Mouse (Mus musculus) heart, adult 2 months (tissue): ENCODE data around the gene Ppil6. TPM values are rescaled to one million over a fixed set of nuclear protein-coding genes. Genes with fewer than 3 reads are reported as not detected.

Experiments
- DNase-seq, 2 experiments: peaks; one replicate each; pipeline ENCODE4 v3.0.0; 2021
- H3K27ac ChIP-seq: fragments of 200-600 bp; 2 replicates; pipeline ENCODE4 v1.8.1; 2022
- H3K27me3 ChIP-seq: fragments of 200-500 bp; 2 replicates; pipeline ENCODE4 v1.6.1; 2012; ENCODE audit warnings: mild to moderate bottlenecking, low read length, inconsistent platforms, mixed read lengths; ENCODE audit not compliant: control insufficient read depth, insufficient read depth
- H3K36me3 ChIP-seq: fragments of 200-500 bp; 2 replicates; pipeline ENCODE4 v1.6.1; 2012; ENCODE audit warnings: low read length, inconsistent platforms; ENCODE audit not compliant: control insufficient read depth, insufficient read depth
- H3K4me1 ChIP-seq: fragments of 200-500 bp; 2 replicates; pipeline ENCODE4 v1.6.1; 2011; ENCODE audit warnings: low read length; ENCODE audit not compliant: control insufficient read depth, insufficient read depth
- H3K4me3 ChIP-seq: fragments of 200-600 bp; 2 replicates; pipeline ENCODE4 v1.8.1; 2022
- H3K79me2 ChIP-seq: fragments of 200-500 bp; replicated peaks from 2 replicates; pipeline ENCODE4 v1.6.1; 2012; ENCODE audit warnings: mild to moderate bottlenecking, inconsistent platforms, low read length, moderate library complexity, mixed read lengths; ENCODE audit not compliant: control insufficient read depth, insufficient read depth
- H3K9ac ChIP-seq: fragments of 200-500 bp; 2 replicates; pipeline ENCODE4 v1.6.1; 2012; ENCODE audit warnings: low read depth, mild to moderate bottlenecking, control low read depth, inconsistent platforms, low read length, mixed read lengths
- CTCF ChIP-seq: fragments of 200-600 bp; IDR thresholded peaks from 2 replicates; pipeline ENCODE4 v1.8.1; 2022; ENCODE audit warnings: antibody characterized with exemption, mild to moderate bottlenecking, moderate library complexity
- EP300 ChIP-seq: fragments of 200-500 bp; IDR thresholded peaks from 2 replicates; pipeline ENCODE4 v1.6.1; 2011; ENCODE audit warnings: low read depth, low read length, control low read depth; ENCODE audit not compliant: insufficient read depth
- POLR2A ChIP-seq: fragments of 200-500 bp; IDR thresholded peaks from 2 replicates; pipeline ENCODE4 v1.6.1; 2011; ENCODE audit warnings: mild to moderate bottlenecking, low read depth, low read length, control low read depth; ENCODE audit not compliant: insufficient read depth
- WGBS: fragments of 180-500 bp; shearing (Covaris S2); methylation state at CpG from one replicate; pipeline ENCODE4 v1.1.7; 2018; 5-methylcytosine and 5-hydroxymethylcytosine counted together
- intact Hi-C: fragments of 180-260 bp; cut with DNase I; formaldehyde crosslinking; loops from one replicate; pipeline ENCODE4 v1.15.1; 2025
- long read RNA-seq: library from polyadenylated mRNA; stranded (forward); transcript quantifications from one replicate; pipeline ENCODE4 v2.0.0, GENCODE M21; 2021
- polyA plus RNA-seq: library from polyadenylated mRNA; depleted of rRNA; stranded (reverse); fragments of >200 nt; gene quantifications from 2 replicates; pipeline ENCODE4 v1.2.3, GENCODE M21; 2012; rRNA removed
- total RNA-seq, 2 experiments: library from RNA; stranded (reverse); gene quantifications; 2 replicates each; pipeline ENCODE4 v1.2.3; 2021

Ppil6 gene
- total RNA-seq = 1 to 10 TPM in 1 of 2 experiments, under 1 TPM in 1; 0.84 to 1.7 TPM
- 0.59 and 1.2 TPM in 2 replicates for polyA plus RNA-seq
- long read RNA-seq, partial matches to known transcripts = 1 of 2 reads
- long read RNA-seq, other reads (novel, unspliced or antisense) = 0 of 2 reads

- Histone ChIP-seq H3K4me3 (peak within 1 kb of the TSS; percentile 75), H3K79me2 (no peaks in the 10 kb centered on the region; the same call in 1 of the 2 replicates), H3K9ac (peak within 1 kb of the TSS; percentile 78), H3K27ac (peak within 1 kb of the TSS; percentile 87), H3K36me3 (no peaks in the 10 kb centered on the region), H3K27me3 (no peaks in the 10 kb centered on the region), H3K4me1 (peaks cover 7% of the 10 kb centered on the region)
- TF ChIP-seq EP300 (no peak), POLR2A (peak; percentile 87), CTCF (peak; percentile 25)
- peak; percentile 96 to 98 for DNase-seq
- WGBS = under 1% methylated on average over 50 of the region's 50 CpGs
- intact Hi-C loops = loop anchor here (1.0 kb wide), 1 partner anchor 40 kb away; the partner anchor contains the start of gene Zbtb24
These were observed at the start of gene Ppil6, which contains the start of gene Smpd2 for GRCm38 (mm10) chr10:41489708-41490517. Gene Ppil6, plus strand, starts transcription at chr10:41490439. Gene Smpd2, minus strand, starts transcription at chr10:41490369.

DNA sequence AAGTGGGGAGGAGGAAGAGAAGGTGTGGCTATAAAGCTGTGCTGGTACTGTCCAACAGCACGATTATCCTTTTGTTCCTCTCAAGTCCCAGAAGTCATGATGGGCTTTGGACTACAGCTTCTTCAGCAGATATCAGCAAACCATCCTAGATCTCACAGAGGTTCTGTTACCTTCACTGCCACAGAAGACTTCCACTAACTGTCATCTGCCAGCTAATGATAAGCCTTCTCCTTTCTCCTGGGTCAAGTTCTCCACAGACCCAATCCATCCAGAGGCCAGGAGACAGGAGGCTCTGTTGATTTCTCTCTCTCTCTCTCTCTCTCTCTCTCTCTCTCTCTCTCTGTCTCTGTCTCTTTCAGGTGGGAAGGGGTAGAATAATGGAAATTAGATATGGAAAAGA lies 42.0 kb upstream of the Ppil6 start:
- peaks cover 2% of the 10 kb centered on the region; the same call in 1 of the 2 replicates for H3K4me1 ChIP-seq
- WGBS = 47% methylated on average over 1 of the region's 1 CpGs
- H3K9ac ChIP-seq = no peak overlapping the region
- DNase-seq = no peak
- intact Hi-C loops = no loop called here
- H3K27ac ChIP-seq = no peak overlapping the region
- no peaks in the 10 kb centered on the region for H3K79me2 ChIP-seq
- no peak overlapping the region for H3K4me3 ChIP-seq
- H3K36me3 ChIP-seq = no peaks in the 10 kb centered on the region
- TF ChIP-seq POLR2A = no peak
- no peak for TF ChIP-seq CTCF
- no peak for TF ChIP-seq EP300
- no peaks in the 10 kb centered on the region for H3K27me3 ChIP-seq

DNA sequence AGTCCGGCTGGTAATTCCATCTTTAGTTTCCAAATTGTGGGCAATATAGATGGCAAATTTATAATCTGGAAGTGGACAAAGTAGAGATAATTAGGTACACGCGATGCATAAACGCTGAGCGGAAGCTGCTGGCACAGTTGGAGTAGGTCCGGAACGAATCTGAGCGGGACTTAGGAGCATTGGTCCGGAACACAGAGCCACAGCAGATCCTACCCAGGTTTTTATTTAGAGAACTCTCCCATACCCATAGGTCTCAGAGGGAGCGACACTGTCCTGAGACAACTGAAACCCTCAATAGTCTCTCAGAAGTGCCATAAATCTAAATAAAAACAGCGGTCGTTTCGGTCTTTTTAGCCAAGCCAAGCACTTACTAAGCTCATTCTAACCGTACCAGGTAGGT lies 40.6 kb upstream of the Ppil6 start:
- H3K36me3 ChIP-seq = no peaks in the 10 kb centered on the region
- H3K4me1 ChIP-seq = peaks cover 2% of the 10 kb centered on the region; the same call in 1 of the 2 replicates
- TF ChIP-seq EP300 (no peak), POLR2A (no peak), CTCF (no peak)
- peak overlapping the region; percentile 90 for H3K27ac ChIP-seq
- no peak for DNase-seq
- intact Hi-C loops = loop anchor here (1.0 kb wide), 2 partner anchors 28 to 41 kb away; partner anchors contain the start of genes Ppil6 and Smpd2
- no peaks in the 10 kb centered on the region for H3K27me3 ChIP-seq
- WGBS = 7% methylated on average over 14 of the region's 14 CpGs
- H3K4me3 ChIP-seq = peak overlapping the region; percentile 81
- no peaks in the 10 kb centered on the region for H3K79me2 ChIP-seq
- peak overlapping the region; percentile 64 for H3K9ac ChIP-seq

- Histone ChIP-seq H3K27me3 (no peaks in the 10 kb centered on the region), H3K4me3 (peak within 1 kb of the TSS; percentile 81), H3K4me1 (peaks cover 2% of the 10 kb centered on the region; the same call in 1 of the 2 replicates), H3K27ac (peak within 1 kb of the TSS; percentile 90), H3K36me3 (no peaks in the 10 kb centered on the region), H3K9ac (peak within 1 kb of the TSS; percentile 96), H3K79me2 (no peaks in the 10 kb centered on the region)
- DNase-seq = peak; percentile 96
- TF ChIP-seq POLR2A (peak; percentile 92), EP300 (0 out of 2 replicates have a peak, but pooled peaks have one; percentile 51), CTCF (no peak)
- WGBS = under 1% methylated on average over 49 of the region's 49 CpGs
- intact Hi-C loops = loop anchor here (1.0 kb wide), 2 partner anchors 27 to 40 kb away; partner anchors contain the start of genes Ppil6 and Smpd2
These were observed 40.0 kb upstream of the Ppil6 start, which contains the start of gene Zbtb24 for GRCm38 (mm10) chr10:41450137-41450670. Gene Zbtb24, plus strand, starts transcription at chr10:41450383.

DNA sequence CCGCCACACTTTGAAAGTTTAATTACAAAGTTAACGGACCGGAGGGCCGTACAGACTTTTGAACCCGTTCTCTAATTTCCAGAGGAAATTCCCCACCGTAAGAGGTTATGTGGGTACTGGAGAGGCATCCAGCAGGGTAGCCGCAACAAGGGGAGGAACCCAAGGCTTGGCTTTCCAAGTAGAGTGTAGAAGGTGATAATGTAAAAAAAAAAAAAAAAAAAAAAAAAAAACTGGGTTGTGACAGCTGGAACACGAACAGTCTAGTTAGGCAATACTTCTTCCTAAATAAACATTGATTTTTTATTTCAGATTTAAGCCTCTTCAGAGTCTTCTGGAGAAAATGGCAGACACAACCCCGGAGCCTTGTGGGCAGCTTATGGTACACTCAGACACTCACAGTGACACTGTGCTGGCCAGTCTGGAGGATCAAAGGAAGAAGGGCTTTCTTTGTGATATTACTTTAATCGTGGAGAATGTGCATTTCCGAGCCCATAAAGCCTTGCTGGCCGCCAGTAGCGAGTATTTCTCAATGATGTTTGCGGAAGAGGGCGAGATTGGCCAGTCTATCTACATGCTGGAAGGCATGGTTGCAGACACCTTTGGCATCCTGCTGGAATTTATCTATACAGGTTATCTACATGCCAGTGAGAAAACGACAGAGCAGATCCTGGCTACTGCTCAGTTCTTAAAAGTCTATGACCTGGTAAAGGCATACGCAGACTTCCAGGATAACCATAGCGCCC lies 39.3 kb upstream of the Ppil6 start:
- intact Hi-C loops = loop anchor here (1.0 kb wide), 2 partner anchors 26 to 39 kb away; partner anchors contain the start of genes Ppil6 and Smpd2
- WGBS = 51% methylated on average over 18 of the region's 18 CpGs
- peak overlapping the region; percentile 81 for H3K4me3 ChIP-seq

More for the DNA sequence above, 39.3 kb upstream of the Ppil6 start:
- Histone ChIP-seq H3K27me3 (no peaks in the 10 kb centered on the region), H3K4me1 (peaks cover 2% of the 10 kb centered on the region; the same call in 1 of the 2 replicates), H3K9ac (peak overlapping the region; percentile 96), H3K79me2 (no peaks in the 10 kb centered on the region), H3K36me3 (no peaks in the 10 kb centered on the region), H3K27ac (peak overlapping the region; percentile 90)
- TF ChIP-seq POLR2A (no peak), EP300 (no peak), CTCF (no peak)
- no peak for DNase-seq
